Mouse (Mus musculus): Measurements from ENCODE around the gene 4921507P07Rik.
"Not testable (repeated sequence)": the region's sequence is repeated elsewhere in the genome, so short reads cannot be mapped to it uniquely, and the experiment has no call there.

4921507P07Rik gene

DNA sequence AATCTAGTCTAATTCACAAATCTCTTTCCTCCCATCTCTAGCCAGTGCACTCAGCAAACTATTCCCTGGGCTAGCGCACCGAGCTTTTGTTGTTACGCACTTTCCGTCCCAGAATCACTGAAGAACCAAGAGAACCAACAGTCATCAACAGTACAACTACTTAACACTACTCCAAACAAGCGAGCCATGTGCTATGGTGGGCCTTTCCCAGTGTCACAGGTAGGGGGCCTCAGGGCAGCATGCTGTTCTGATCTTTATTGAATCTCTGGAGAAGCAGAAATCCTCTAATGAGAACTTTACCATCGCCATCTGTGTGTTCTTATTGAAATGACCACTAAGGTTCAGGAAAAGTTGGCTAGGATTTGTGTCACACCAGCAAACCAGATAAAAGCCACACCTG lies 38.9 kb downstream of the 4921507P07Rik start:
- DNase-seq (ENCODE audit: low spot score) = no peak

DNA sequence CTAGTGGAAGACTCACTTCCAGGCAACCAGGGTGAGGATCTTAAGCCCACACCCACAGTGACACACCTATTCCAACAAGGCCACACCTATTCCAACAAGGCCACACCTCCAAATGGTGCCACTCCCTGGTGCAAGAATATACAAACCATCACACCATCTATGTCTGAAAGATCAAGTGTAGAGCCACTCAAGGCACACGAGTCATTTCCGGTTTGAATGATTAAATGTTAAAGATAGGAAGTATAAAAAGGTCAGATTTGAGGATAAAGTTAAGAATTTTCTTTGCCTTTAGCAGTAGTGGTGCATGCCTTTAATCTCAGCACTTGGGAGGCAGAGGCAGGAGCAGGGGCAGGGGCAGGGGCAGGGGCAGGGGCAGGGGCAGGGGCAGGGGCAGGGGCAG lies 42.2 kb downstream of the 4921507P07Rik start:
- DNase-seq (ENCODE audit: low spot score) = not testable (repeated sequence)

DNA sequence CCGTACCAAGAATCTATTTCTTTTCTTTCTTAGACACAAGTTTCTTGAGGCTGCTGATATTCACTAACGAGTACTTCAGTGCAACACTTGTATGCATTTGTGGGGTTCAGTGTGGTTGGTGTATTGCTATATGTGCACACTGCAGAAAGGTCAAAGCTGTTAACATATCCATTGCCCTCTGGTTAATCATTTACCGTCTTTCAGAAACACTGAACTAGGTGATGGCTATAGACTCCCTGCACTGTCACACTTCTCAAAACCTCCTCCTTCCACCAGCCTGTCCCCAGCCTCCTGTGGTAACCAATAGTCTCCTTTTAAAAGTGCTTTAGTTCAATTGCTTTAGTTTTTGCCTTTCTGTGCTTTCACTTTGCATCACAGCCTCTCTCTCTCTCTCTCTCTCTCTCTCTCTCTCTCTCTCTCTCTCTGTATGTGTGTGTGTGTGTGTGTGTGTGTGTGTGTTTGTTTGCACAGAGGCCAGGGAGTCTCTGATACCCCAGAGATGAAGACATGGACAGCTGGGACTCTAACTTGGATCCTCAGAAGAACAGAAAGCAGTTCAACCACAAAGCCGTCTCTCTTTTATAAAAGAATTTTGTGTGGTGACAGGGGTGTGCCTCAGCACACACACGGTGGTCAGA lies 43.4 kb downstream of the 4921507P07Rik start:
- DNase-seq (ENCODE audit: low spot score) = no peak

DNA sequence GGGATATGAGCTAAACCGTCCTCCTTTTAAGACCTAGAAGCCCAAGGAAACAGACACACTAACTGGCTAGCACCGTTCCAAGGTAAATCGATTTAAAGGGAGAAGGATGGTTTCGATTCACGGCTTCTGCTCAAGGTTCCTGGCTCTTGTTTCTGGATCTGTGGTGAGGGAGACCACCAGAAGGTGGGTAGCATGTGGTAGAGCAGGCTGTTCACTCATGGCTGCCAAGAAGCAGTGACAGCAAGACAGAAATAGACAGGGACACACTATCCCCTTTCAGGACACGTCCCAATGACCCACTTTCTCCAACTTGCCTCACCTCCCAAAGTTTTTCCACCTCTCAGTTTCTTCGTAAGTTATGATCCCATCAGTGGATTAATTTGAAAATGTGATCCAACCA lies 46.6 kb downstream of the 4921507P07Rik start:
- no peak for DNase-seq (ENCODE audit: low spot score)

DNA sequence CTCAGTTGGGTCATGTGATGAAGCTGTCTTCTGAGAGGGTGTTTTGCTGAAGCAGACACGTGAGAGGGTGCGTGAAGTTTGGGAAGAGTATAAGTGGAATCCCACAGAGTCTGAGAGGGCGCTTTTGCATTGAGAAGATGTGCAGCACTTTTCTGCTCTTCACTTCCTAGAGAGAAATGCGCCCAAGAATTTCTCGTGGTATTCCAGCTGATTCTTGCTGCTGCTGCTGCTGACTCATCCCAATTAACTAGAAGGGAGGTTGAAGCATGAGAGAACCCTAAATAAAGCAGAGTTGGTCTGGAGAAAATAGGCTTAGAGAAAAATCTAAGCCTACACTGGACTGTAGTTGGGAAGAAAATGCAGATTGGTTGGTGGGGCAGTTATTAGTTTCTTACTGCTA lies 47.4 kb downstream of the 4921507P07Rik start:
- DNase-seq (ENCODE audit: low spot score) = no peak

DNA sequence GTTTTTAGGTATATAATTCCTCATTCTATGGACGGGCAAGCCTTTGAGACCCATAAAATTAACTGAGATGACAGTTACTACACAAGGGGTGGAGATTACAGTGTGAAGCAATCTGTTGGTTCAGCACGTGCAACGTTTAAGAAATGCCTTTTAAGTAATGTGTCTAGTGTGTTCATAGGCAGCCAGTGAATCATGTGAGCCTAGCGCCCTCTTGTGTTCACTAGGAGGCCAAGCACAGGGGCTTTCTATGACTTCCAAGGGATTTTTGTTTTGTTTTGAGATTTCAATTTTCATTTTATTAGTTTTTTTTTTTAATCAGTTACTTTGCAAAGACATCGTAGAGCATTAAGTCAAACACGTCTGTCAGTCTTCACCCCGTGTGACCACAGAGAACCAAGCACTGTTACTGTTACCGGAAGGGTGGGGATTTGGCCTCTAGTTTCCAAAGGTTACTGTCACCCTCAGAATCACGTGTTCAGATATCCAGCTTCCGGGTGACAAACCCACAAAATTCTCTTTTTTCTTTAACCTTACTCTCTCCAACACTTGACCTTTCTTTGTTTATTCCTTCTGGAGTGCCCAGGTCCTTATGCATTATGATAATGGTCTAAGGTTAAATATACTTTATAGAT lies 50.9 kb downstream of the 4921507P07Rik start:
- peak; percentile 82 for DNase-seq (ENCODE audit: low spot score)

DNA sequence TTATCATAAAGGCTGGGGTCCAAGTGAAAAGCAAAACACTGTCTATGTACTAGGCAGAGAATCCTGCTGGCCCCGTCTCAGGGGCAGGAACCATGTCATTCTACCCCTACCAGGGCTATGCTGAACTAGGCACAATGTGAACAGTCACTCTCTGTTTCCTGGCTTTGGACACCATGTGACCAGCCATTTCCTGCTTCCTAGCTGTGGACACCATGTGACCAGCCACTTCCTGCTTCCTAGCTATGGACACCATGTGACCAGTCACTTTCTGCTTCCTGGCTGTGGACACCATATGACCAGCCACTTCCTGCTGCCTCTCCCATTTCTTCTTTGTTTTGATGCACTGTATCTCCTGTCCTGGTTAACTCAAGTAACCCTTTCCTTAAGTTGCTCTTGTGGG lies 53.9 kb downstream of the 4921507P07Rik start:
- DNase-seq (ENCODE audit: low spot score) = no peak

DNA sequence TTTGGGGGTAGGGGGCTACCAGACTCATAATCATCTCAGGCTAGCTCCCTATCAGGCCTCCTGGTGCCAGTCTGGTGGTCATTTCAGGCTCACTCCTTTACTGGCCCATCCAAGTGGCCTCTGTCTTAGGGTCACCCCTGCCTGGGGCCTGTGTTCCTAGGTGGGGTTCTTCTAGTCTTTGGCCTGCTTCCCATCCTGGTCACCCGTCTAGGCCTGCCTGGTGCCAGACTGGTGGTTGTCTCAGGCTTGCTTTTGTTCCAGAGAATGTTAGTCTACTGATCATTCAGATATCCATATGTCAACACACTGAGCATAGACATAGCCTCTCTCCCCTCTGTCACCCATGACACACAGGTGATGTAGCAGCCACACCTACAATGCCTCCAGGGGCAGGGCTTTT lies 56.8 kb downstream of the 4921507P07Rik start:
- no peak for DNase-seq (ENCODE audit: low spot score)

DNA sequence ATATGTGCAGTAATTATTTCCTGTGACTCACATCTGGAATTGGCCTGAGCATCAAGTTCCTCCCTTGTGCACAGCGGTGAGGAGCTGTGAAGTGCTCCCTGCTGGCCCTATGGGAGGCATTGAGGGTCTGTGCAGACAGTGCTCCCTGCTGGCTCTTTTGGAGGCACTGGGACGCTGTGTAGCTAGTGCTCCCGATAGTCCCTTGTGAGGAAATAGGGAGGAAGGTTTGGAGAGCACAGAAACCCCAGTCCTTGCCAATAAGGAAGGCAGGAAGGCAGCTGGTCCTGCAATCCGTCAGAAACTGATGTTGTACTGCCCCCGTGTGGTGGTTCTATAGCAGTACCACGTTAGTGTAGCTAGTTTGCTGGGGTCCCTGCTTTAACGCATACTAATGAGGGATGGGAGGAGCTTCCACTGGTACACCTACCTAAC lies 60.0 kb downstream of the 4921507P07Rik start:
- DNase-seq (ENCODE audit: low spot score) = peak; percentile 96

DNA sequence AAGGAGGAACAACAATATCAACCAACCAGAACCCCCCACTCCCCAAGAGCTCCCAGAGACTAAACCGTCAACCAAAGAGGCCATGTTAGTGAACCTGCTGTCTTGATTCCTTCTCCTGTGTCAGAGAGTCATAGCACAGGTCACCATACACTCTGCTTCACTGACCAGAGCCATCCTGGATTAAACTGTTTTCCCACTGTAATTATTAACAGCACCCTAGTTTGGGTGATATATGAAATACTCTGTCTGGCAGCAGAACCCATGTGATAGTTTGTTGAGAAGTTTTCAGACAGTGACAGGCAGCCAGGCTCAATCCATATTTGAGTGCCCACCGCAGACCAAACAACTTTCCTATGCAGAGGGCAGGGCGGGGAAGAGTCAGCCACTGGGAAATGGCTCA lies 61.1 kb downstream of the 4921507P07Rik start:
- DNase-seq (ENCODE audit: low spot score) = no peak

DNA sequence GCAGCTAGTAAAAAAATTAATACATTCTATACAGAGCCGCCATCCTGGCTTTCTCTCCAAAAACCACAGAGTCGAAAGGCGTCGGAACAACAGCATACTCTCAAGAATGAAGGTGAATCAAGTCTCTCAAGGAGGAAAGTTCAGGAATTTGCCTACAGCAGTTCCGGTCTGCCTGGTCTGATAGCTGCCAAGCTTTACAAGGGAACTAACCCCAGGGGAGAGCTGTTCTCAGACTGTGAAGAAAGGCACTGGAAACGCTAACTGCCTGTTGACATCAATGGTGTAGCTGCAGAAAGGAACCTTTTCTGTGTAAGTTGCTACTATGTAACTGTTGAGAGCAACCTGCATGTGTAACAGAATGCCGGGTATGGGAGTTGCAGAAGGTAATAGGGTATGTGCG lies 64.5 kb downstream of the 4921507P07Rik start:
- DNase-seq (ENCODE audit: low spot score) = no peak

DNA sequence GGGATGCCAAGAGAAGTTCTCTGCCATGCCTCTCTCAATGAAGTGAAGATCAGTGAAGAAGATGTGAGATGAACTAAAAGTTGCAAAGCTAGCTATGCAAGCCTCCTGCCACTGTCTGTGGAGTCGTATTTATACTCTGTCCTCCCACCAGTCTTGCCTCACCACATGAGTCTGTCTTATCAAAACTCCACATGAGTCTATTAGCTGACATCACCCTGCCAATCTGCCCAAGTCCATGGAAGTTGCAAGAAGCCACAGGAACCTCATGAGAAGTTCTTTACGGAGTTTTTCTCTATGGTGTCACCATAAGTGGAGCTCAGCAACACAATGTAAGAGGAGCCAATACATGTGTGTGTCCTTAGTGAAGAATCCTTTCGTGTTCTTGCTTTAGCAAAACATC lies 65.4 kb downstream of the 4921507P07Rik start:
- no peak for DNase-seq (ENCODE audit: low spot score)

DNA sequence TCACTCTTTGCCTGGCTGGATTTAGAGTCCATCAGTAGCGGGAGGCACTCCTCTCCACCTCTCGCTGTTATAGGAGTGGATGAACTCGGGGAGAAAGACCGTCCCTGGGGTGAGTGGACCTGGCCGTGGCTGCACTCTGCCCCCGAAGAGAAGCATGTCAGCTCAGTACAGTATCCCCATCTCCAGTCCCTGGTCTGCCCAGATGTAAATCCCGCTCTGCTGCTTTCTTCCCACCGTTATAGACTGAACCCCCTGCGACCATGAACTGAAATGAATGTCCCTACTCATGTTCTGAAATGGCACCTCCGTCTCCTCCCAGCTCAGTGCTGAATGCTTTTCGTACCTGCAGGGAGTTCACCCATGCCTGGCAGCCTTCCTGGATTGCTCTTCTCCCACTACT lies 67.2 kb downstream of the 4921507P07Rik start:
- no peak for DNase-seq (ENCODE audit: low spot score)

DNA sequence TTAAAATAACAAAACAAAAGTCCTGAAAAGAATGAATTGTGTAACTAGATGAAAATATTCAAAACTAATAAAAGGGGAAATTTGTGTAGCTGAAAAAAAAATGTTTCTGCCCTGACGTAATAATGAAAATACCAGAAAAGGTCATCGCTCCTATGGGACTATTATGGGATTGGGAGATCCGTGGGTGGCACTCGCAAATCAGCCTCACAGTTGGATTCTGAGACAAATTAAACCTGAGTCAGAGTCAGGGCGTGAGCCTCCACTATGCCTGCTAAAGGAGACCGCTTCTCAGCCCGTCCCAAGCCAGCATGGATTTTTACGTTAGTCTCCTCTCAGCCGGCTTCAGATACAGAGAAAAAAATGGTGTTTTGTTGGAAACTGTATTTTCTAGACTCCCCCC lies 69.0 kb downstream of the 4921507P07Rik start:
- DNase-seq (ENCODE audit: low spot score) = no peak

DNA sequence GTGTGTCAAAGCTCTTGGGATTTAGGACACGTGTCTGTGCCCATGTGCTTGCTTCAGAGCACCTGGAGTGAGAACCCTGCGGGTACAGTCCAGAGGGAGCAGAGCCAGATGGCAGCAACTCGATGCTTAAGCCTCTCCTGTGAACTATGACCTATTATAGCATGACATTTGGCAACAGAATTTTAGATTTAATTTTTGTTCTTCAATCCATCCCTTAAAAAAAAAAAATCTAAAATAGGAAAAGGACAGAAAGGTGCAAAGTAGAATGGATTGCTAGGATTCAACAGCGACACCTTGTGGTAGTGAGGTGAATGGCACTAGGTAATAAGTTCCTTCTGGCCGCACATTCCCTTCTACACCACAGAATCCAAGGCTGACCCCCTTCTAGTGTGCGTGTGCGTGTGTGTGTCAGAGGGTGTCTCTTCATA lies 69.8 kb downstream of the 4921507P07Rik start:
- peak; percentile 85 for DNase-seq (ENCODE audit: low spot score)

DNA sequence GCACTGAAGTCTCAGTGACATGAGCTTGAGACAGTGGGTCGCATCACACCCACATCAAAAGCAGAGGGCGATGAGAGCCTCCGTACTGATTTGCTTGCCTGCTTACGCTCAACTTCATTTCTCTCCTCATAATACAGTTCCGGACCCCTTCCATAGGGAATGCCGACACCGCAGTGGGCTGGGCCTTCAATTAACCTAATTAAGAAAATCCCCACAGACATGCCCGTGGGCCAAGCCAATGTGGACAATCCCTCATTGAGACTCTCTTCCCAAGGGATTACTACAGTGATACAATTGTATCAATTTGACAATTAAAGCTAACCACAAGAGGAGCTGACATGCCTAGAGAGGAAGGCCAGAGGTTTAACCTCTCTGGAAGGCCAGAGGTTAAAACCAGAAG lies 70.6 kb downstream of the 4921507P07Rik start:
- peak; percentile 41 for DNase-seq (ENCODE audit: low spot score)

DNA sequence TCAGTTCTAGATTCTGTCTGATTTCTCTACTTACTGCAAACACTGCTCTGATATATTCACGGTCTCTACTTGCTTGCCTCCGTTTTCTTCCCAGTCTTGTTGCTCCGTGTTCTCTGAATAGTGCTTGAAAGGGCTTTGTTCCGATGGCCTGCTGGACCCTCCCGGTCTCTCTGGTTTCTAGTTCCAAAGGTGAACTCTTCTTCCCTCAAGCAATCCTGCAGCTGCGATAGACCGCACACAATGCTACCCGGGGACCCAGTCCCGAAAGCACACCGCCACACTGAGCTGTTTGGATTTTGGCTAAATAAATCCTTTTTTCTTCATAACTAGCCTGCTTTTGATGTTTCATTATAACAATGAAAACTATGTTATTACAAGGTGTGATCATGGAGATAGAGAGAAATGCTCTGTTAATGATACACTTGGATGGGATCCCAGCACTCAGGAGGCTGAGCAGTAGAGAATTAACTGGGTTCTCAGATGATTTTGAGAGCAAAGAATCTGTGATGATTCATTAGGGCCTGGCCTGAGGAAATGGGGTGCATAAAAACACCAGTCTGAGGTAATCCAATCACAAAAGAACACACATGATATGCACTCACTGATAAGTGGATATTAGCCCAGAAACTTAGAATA lies 72.1 kb downstream of the 4921507P07Rik start:
- DNase-seq (ENCODE audit: low spot score) = no peak
